Mouse (Mus musculus) heart, adult 2 months (tissue): ENCODE measurements around the gene H6pd. TPM values are rescaled to one million over a fixed set of nuclear protein-coding genes. Genes with fewer than 3 reads are reported as not detected.

ENCODE experiments used
- DNase-seq, 2 experiments: peaks; one replicate each; pipeline ENCODE4 v3.0.0; 2021
- H3K27ac ChIP-seq: fragments of 200-600 bp; 2 replicates; pipeline ENCODE4 v1.8.1; 2022
- H3K27me3 ChIP-seq: fragments of 200-500 bp; 2 replicates; pipeline ENCODE4 v1.6.1; 2012; ENCODE audit warnings: mild to moderate bottlenecking, low read length, inconsistent platforms, mixed read lengths; ENCODE audit not compliant: control insufficient read depth, insufficient read depth
- H3K36me3 ChIP-seq: fragments of 200-500 bp; 2 replicates; pipeline ENCODE4 v1.6.1; 2012; ENCODE audit warnings: low read length, inconsistent platforms; ENCODE audit not compliant: control insufficient read depth, insufficient read depth
- H3K4me1 ChIP-seq: fragments of 200-500 bp; 2 replicates; pipeline ENCODE4 v1.6.1; 2011; ENCODE audit warnings: low read length; ENCODE audit not compliant: control insufficient read depth, insufficient read depth
- H3K4me3 ChIP-seq: fragments of 200-600 bp; 2 replicates; pipeline ENCODE4 v1.8.1; 2022
- H3K79me2 ChIP-seq: fragments of 200-500 bp; replicated peaks from 2 replicates; pipeline ENCODE4 v1.6.1; 2012; ENCODE audit warnings: mild to moderate bottlenecking, inconsistent platforms, low read length, moderate library complexity, mixed read lengths; ENCODE audit not compliant: control insufficient read depth, insufficient read depth
- H3K9ac ChIP-seq: fragments of 200-500 bp; 2 replicates; pipeline ENCODE4 v1.6.1; 2012; ENCODE audit warnings: low read depth, mild to moderate bottlenecking, control low read depth, inconsistent platforms, low read length, mixed read lengths
- CTCF ChIP-seq: fragments of 200-600 bp; IDR thresholded peaks from 2 replicates; pipeline ENCODE4 v1.8.1; 2022; ENCODE audit warnings: antibody characterized with exemption, mild to moderate bottlenecking, moderate library complexity
- EP300 ChIP-seq: fragments of 200-500 bp; IDR thresholded peaks from 2 replicates; pipeline ENCODE4 v1.6.1; 2011; ENCODE audit warnings: low read depth, low read length, control low read depth; ENCODE audit not compliant: insufficient read depth
- POLR2A ChIP-seq: fragments of 200-500 bp; IDR thresholded peaks from 2 replicates; pipeline ENCODE4 v1.6.1; 2011; ENCODE audit warnings: mild to moderate bottlenecking, low read depth, low read length, control low read depth; ENCODE audit not compliant: insufficient read depth
- WGBS: fragments of 180-500 bp; shearing (Covaris S2); methylation state at CpG from one replicate; pipeline ENCODE4 v1.1.7; 2018; 5-methylcytosine and 5-hydroxymethylcytosine counted together
- intact Hi-C: fragments of 180-260 bp; cut with DNase I; formaldehyde crosslinking; loops from one replicate; pipeline ENCODE4 v1.15.1; 2025
- polyA plus RNA-seq: library from polyadenylated mRNA; depleted of rRNA; stranded (reverse); fragments of >200 nt; gene quantifications from 2 replicates; pipeline ENCODE4 v1.2.3, GENCODE M21; 2012
- total RNA-seq, 2 experiments: library from RNA; stranded (reverse); gene quantifications; 2 replicates each; pipeline ENCODE4 v1.2.3; 2021

H6pd gene
- total and polyA plus RNA-seq, 3 experiments: 27.4 to 44.2 (median 39.0) TPM

- H3K4me1 ChIP-seq: peaks cover 18% of the 10 kb centered on the region
- peak; percentile 71 to 78 for DNase-seq
- H3K79me2 ChIP-seq: peaks cover 4% of the 10 kb centered on the region
- no peaks in the 10 kb centered on the region for H3K27me3 ChIP-seq
- H3K4me3 ChIP-seq: peak overlapping the region; percentile 97
- WGBS: 3% methylated on average over 32 of the region's 32 CpGs
- H3K36me3 ChIP-seq: no peaks in the 10 kb centered on the region
- TF ChIP-seq CTCF: 0 out of 2 replicates have a peak, but pooled peaks have one; percentile 5
- TF ChIP-seq EP300: peak; percentile 10; the same call in 1 of the 2 replicates
- TF ChIP-seq POLR2A: no peak
- H3K9ac ChIP-seq: peak overlapping the region; percentile 91
- peak overlapping the region; percentile 90 for H3K27ac ChIP-seq
- intact Hi-C loops: loop anchor here (1.0 to 2.0 kb wide), 2 partner anchors 31 to 65 kb away; no protein-coding TSS in a partner anchor
Measured at GRCm38 (mm10) chr4:149953621-149954481, 55.0 kb downstream of the H6pd start.

DNA sequence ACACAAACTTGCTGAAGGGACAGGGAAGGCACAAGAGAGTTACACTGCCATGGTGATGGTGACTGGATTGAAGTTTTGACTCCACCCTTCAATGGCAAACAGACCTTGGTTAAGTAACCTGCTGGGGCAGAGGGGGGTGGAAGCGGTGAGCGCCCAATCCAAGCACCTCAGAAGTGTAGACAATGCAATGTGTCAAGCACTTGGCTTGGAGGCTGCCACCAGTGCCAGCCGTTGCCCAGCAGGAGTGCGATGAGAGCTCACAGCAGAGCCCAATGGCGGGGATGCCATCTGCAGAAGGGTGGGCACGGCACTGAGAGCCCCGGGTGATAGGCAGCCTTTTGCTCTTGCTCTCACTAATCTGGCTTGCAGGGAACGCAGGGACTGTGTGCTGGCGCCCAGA is 56.6 kb downstream of the H6pd start:
- peak in 1 of 2 experiments; percentile 52 for DNase-seq
- Histone ChIP-seq H3K79me2 (peaks cover 4% of the 10 kb centered on the region), H3K4me3 (no peak overlapping the region), H3K9ac (no peak overlapping the region), H3K4me1 (peaks cover 27% of the 10 kb centered on the region), H3K27ac (no peak overlapping the region; the same call in 1 of the 2 replicates), H3K27me3 (no peaks in the 10 kb centered on the region), H3K36me3 (no peaks in the 10 kb centered on the region)
- WGBS: 81% methylated on average over 9 of the region's 9 CpGs
- intact Hi-C loops: no loop called here
- no peak for TF ChIP-seq CTCF
- 0 out of 2 replicates have a peak, but pooled peaks have one; percentile 14 for TF ChIP-seq EP300
- peak; percentile 19; the same call in 1 of the 2 replicates for TF ChIP-seq POLR2A

GRCm38 (mm10) chr4:149951201-149951600 is 57.6 kb downstream of the H6pd start:
- TF ChIP-seq POLR2A (no peak), EP300 (no peak), CTCF (0 out of 2 replicates have a peak, but pooled peaks have one; percentile 3)
- Histone ChIP-seq H3K36me3 (no peaks in the 10 kb centered on the region), H3K4me3 (no peak overlapping the region), H3K27ac (no peak overlapping the region), H3K79me2 (peaks cover 4% of the 10 kb centered on the region), H3K4me1 (peaks cover 33% of the 10 kb centered on the region), H3K27me3 (no peaks in the 10 kb centered on the region), H3K9ac (no peak overlapping the region)
- DNase-seq: peak in 1 of 2 experiments; percentile 68
- intact Hi-C loops: no loop called here
- 79% methylated on average over 13 of the region's 13 CpGs for WGBS

- 83% methylated on average over 13 of the region's 13 CpGs for WGBS
- no peak for TF ChIP-seq POLR2A
- TF ChIP-seq CTCF: no peak
- 0 out of 2 replicates have a peak, but pooled peaks have one; percentile 2 for TF ChIP-seq EP300
- Histone ChIP-seq H3K9ac (no peak overlapping the region), H3K27ac (peak overlapping the region; percentile 20), H3K36me3 (no peaks in the 10 kb centered on the region), H3K4me1 (peaks cover 34% of the 10 kb centered on the region), H3K27me3 (no peaks in the 10 kb centered on the region), H3K4me3 (no peak overlapping the region), H3K79me2 (peaks cover 4% of the 10 kb centered on the region)
- intact Hi-C loops: no loop called here
- no peak for DNase-seq
Measured at GRCm38 (mm10) chr4:149949691-149950090, 59.1 kb downstream of the H6pd start.

GRCm38 (mm10) chr4:149948119-149948518 is 60.7 kb downstream of the H6pd start:
- 49% methylated on average over 5 of the region's 5 CpGs for WGBS
- Histone ChIP-seq H3K27me3 (no peaks in the 10 kb centered on the region), H3K9ac (no peak overlapping the region), H3K4me1 (peaks cover 34% of the 10 kb centered on the region), H3K79me2 (peaks cover 4% of the 10 kb centered on the region), H3K4me3 (no peak overlapping the region), H3K27ac (peak overlapping the region; percentile 54), H3K36me3 (no peaks in the 10 kb centered on the region)
- intact Hi-C loops: no loop called here
- TF ChIP-seq POLR2A (no peak), EP300 (peak; percentile 79)
- DNase-seq: peak in 1 of 2 experiments; percentile 73

DNA sequence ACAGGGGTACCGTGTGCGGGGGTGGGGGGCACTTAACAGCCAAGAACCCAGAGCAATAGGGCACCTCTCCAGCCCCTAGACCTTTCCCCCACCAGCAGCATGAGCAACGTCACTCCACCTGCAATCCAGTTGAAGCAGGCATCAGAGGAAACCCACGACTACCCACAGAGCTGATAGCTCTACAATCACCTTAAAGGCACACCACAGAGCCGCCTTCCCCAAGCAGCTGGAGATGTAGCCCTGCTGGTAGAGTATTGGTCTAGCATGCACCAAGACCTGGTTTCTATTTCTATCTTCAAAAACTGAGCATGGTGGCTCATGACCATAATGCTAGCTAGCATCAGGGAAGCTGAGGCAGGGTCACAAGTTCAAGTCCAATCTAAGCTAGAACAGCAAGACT is 61.4 kb downstream of the H6pd start:
- intact Hi-C loops: no loop called here
- no peak for DNase-seq
- Histone ChIP-seq H3K4me1 (peaks cover 37% of the 10 kb centered on the region), H3K4me3 (no peak overlapping the region), H3K27me3 (no peaks in the 10 kb centered on the region), H3K79me2 (peaks cover 4% of the 10 kb centered on the region), H3K36me3 (no peaks in the 10 kb centered on the region), H3K9ac (no peak overlapping the region), H3K27ac (peak overlapping the region; percentile 22)
- WGBS: 85% methylated on average over 5 of the region's 5 CpGs
- TF ChIP-seq POLR2A: no peak
- no peak for TF ChIP-seq EP300
- no peak for TF ChIP-seq CTCF
